Mouse (Mus musculus): Measurements from ENCODE around the gene Atp8b5. TPM values are rescaled to one million over a fixed set of nuclear protein-coding genes. Genes with fewer than 3 reads are reported as not detected.

Atp8b5 gene
- total RNA-seq, 2 experiments from 2014 or later: 0.29 to 0.31 TPM

- H3K4me3 ChIP-seq: no peak overlapping the region
- no peak overlapping the region for H3K27ac ChIP-seq
- DNase-seq (ENCODE audit: low spot score in 2 of 2): no peak
- no peak for TF ChIP-seq CTCF (conservative IDR thresholded peaks at IDR 0.05)
Observed at GRCm38 (mm10) chr4:43379601-43380000, 112.6 kb downstream of the Atp8b5 start.

- TF ChIP-seq CTCF (conservative IDR thresholded peaks at IDR 0.05): no peak
- Histone ChIP-seq H3K27ac (peak overlapping the region; percentile 99), H3K4me3 (peak overlapping the region; percentile 97)
- DNase-seq (ENCODE audit: low spot score in 2 of 2): no peak
Observed at GRCm38 (mm10) chr4:43380951-43381350, 114.0 kb downstream of the Atp8b5 start.

- peak within 1 kb of the TSS; percentile 97 for H3K4me3 ChIP-seq
- peak; percentile 84 for TF ChIP-seq CTCF (conservative IDR thresholded peaks at IDR 0.05)
- peak; percentile 93 to 94 for DNase-seq (ENCODE audit: low spot score in 2 of 2)
- peak within 1 kb of the TSS; percentile 99 for H3K27ac ChIP-seq
Observed at GRCm38 (mm10) chr4:43381408-43382154, 114.6 kb downstream of the Atp8b5 start, which contains the start of gene Rusc2. TSS of gene Rusc2 (plus strand) at chr4:43381979.

DNA sequence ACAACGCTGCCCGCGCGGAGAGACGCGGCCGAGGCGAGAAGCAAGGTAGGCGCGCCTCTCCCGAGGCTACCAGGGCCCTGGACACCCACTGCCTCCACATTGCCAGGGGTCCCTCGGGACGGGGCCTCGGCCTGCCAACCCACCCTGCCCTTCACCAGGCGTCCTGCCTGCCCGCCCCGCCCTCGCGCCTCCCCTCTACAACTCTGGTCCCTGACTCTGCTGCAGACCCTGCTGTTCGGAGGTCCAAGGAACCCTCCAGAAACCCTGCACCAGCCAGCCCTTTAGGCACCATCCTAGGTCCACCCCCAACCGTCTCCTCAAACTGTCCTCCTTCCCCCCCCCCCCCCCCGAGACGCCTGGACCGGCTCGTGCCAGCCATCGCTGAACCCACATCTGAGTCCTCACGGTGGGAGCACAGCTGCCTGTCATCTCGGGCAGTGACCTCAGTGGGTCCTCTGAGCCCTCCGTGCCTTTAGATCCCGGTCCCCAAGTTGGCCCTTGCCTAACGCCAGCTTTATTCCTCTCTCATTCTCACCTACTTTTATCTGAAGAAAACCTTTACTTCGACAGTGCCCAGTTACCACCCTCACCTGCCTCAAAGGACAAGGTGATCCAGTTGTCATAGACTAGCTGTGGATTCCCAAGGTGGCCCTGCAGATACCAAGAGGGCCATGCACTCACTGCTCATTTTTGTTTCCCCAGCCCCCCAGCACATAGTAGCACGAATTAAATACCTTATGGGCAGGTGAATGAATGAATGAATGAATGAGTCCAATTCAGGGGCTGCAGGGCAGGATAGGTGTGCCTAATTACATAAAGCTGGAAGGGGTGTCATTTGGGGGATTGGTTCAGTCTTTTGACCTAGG, 115.4 kb downstream of the Atp8b5 start:
- DNase-seq (ENCODE audit: low spot score in 2 of 2): no peak
- TF ChIP-seq CTCF (conservative IDR thresholded peaks at IDR 0.05): no peak
- peak overlapping the region; percentile 97 for H3K4me3 ChIP-seq
- H3K27ac ChIP-seq: peak overlapping the region; percentile 99

DNA sequence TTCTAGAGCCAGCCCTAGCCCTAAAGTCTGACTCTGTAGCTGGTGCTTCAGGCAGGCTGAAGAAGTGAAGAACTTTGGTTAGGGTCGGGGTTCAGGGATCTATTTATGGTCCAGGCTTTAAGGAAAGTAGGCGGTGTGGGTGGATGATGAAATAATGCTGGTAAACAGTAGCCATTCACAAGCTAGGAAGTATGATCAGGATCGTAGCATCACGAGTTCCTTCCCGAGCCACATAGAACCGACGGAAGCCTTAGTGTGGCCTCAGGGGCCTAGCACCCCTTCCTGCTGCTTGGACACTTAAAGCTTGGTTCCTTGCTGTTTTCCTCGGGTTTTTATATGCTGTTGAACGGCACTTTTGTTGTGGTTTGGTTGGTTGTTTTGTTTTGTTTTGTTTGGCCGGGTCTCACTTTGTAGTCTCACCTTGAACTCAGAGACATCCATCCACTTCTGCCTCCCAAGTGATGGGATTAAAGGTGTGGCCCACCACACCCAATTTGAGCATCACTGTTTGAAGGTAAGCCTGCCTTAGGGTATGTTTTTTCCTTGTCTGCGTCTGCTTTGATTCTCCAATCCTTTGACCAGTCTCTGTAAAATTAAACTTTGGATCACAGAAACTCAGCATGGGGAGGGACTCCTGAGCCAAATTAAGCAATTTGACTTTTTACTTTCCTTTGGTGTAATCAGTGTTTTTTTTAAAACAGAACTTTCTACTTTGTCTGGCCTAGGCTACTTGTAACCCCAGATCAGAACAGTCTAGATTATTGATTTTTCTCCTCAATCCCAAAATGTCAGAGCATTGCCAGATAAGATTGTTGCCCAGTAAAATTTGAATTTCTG, 116.5 kb downstream of the Atp8b5 start:
- H3K4me3 ChIP-seq: peak overlapping the region; percentile 97
- H3K27ac ChIP-seq: peak overlapping the region; percentile 99
- no peak for DNase-seq (ENCODE audit: low spot score in 2 of 2)
- no peak for TF ChIP-seq CTCF (conservative IDR thresholded peaks at IDR 0.05)

- Histone ChIP-seq H3K27ac (peak overlapping the region; percentile 99), H3K4me3 (no peak overlapping the region; the same call in 1 of the 2 replicates)
- no peak for TF ChIP-seq CTCF (conservative IDR thresholded peaks at IDR 0.05)
- DNase-seq (ENCODE audit: low spot score in 2 of 2): no peak
Observed at GRCm38 (mm10) chr4:43384083-43384460, 117.1 kb downstream of the Atp8b5 start.

- no peak for DNase-seq (ENCODE audit: low spot score in 2 of 2)
- TF ChIP-seq CTCF (conservative IDR thresholded peaks at IDR 0.05): no peak
- no peak overlapping the region for H3K4me3 ChIP-seq
- H3K27ac ChIP-seq: peak overlapping the region; percentile 99; the same call in 1 of the 2 replicates
Observed at GRCm38 (mm10) chr4:43384541-43384940, 117.6 kb downstream of the Atp8b5 start.

DNA sequence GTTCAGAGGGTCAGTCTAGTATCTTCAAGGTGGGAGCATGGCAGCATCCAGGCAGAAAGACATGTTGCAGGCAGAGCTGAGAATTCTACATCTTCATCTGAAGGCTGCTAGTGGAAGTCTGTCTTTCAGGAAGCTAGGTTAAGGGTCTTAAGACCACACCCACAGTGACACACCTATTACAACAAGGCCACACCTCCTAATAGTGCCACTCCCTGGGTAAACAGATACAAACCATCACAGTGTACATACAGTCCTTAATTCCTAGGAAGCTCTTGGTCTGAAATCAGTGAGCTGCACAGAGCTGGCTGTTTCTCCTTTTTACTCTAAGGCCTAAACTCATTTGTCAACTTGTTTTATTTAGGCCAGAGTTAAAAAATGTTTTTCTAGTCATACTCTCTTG, 120.0 kb downstream of the Atp8b5 start:
- no peak for TF ChIP-seq CTCF (conservative IDR thresholded peaks at IDR 0.05)
- Histone ChIP-seq H3K27ac (no peak overlapping the region), H3K4me3 (no peak overlapping the region)
- DNase-seq (ENCODE audit: low spot score in 2 of 2): no peak

DNA sequence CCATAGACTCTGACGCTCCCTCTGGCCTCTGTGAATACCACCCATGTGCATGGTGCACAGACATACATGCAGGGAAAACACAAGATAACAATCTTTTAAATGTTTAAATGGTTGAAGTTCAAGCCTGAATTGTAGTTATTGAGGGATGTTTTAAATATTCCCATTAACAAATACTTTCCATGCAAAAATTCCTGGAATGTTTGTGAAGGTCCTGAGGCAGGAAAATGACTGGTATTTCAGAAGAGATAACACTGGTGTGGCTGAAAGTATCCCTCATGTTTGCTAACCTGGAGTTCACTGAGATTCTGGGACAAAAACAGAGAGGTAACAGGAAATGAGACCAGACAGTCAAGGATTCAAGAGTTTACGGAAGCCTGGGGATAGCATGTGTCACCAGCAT, 122.4 kb downstream of the Atp8b5 start:
- no peak for DNase-seq (ENCODE audit: low spot score in 2 of 2)
- no peak for TF ChIP-seq CTCF (conservative IDR thresholded peaks at IDR 0.05)
- Histone ChIP-seq H3K4me3 (no peak overlapping the region), H3K27ac (peak overlapping the region; percentile 66; the same call in 1 of the 2 replicates)

- no peak overlapping the region for H3K4me3 ChIP-seq
- TF ChIP-seq CTCF (conservative IDR thresholded peaks at IDR 0.05): no peak
- H3K27ac ChIP-seq: peak overlapping the region; percentile 66
- no peak for DNase-seq (ENCODE audit: low spot score in 2 of 2)
Observed at GRCm38 (mm10) chr4:43389845-43390440, 123.0 kb downstream of the Atp8b5 start.

DNA sequence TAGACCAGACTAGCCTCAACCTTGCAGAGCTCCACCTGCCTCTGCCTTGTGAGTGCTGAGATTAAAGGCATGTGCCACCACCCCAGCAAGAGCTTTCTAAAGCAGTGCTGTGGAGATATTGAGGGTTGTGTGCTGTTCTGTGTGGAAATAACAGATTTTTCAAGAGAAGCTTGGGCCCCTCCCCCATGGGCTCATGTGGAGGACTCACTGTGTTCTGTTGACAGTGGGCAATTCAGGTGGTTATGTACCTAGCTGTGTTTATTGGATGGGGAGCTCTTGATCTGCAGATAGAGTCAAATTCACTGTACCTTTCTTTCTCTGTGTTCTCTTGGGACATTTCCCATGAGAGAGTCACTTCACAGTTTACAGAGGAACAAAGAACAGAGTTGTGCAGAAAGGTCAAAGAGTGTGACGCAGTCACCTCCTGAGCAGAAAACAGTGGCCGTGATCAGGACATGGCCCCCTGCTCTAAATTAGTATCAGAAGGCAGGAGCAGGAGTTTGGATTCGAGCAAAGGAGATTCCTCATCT, 124.6 kb downstream of the Atp8b5 start:
- H3K4me3 ChIP-seq: no peak overlapping the region
- H3K27ac ChIP-seq: peak overlapping the region; percentile 36; the same call in 1 of the 2 replicates
- no peak for TF ChIP-seq CTCF (conservative IDR thresholded peaks at IDR 0.05)
- no peak for DNase-seq (ENCODE audit: low spot score in 2 of 2)

DNA sequence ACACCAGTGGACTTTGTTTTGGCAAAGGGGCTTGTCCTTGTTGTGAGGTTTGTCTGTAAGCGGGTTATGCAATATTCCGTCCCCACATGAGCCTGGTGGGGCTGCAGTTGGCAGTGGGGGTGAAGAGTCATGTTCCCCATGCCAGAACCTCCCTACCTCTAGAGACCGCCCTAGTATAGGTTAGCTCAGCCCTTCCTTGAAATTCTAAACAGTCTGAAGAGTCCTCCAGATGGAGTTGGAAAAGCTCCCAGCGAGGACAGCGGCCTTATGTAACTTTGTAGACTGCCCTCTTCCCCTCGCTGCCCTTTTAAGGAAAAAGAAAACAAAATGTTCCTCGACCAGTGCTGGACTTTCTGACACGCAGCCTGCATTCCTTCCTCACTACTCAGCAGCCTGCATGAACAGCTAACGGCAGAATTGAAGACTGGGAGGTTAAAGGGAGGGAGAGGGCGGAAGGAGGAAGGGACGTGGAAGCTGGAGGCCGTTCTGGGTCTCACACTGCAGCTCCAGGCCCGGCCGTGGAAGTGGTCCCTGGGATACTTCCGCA, 127.5 kb downstream of the Atp8b5 start:
- H3K27ac ChIP-seq: peak overlapping the region; percentile 82
- no peak overlapping the region for H3K4me3 ChIP-seq
- DNase-seq (ENCODE audit: low spot score in 2 of 2): no peak
- TF ChIP-seq CTCF (conservative IDR thresholded peaks at IDR 0.05): no peak
